Mouse (Mus musculus) thymus, adult 2 months (tissue): Measurements from ENCODE around the gene Ctbp2.

Experiments used
- CTCF ChIP-seq: fragments of 200-500 bp; IDR thresholded peaks from 2 replicates; pipeline ENCODE4 v1.5.1; 2012; ENCODE audit warnings: mild to moderate bottlenecking, control low read depth, low read length, moderate library complexity, borderline replicate concordance; ENCODE audit not compliant: control insufficient read depth, poor library complexity, insufficient read depth; ENCODE audit errors: extremely low read depth
- POLR2A ChIP-seq: fragments of 200-500 bp; IDR thresholded peaks from 2 replicates; pipeline ENCODE4 v1.6.1; 2012; ENCODE audit warnings: mild to moderate bottlenecking, low read length, control low read depth, moderate library complexity; ENCODE audit not compliant: control insufficient read depth, poor library complexity, insufficient read depth; ENCODE audit errors: extremely low read depth

DNA sequence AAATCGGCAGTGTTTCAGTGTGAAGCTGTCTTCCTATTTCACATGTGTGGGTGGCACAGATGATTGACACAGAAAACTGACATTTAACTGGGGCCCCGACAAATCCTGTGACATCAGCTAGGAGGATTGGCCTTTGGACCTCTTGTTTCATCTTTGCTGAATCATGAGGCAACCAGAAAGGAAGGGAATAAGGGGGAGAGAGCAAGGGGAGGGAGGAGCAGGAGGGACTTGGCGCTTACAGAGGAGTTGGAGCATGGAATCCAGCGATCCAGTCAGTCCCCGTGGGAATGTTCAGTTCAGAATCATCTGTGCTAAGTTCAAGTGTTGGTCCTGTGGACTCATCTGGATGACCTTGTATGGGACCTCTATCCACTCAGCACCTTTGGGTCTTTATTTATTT, 38.9 kb upstream of the Ctbp2 start:
- TF ChIP-seq POLR2A = no peak
- no peak for TF ChIP-seq CTCF
